Mouse (Mus musculus) spleen, embryonic (tissue): Measurements from ENCODE around the gene Rp9.
"Not testable (repeated sequence)": the region's sequence is repeated elsewhere in the genome, so short reads cannot be mapped to it uniquely, and the experiment has no call there.

Experiments used
- CTCF ChIA-PET: fragments of 350-600 bp; sonication (Branson Sonifier 250); formaldehyde crosslinking; loops from one replicate; lab custom pipeline; 2022; lab: Charles Lee

Rp9 gene

GRCm38 (mm10) chr9:22420491-22420890 is 49.1 kb downstream of the Rp9 start:
- CTCF ChIA-PET = no interaction called here

DNA sequence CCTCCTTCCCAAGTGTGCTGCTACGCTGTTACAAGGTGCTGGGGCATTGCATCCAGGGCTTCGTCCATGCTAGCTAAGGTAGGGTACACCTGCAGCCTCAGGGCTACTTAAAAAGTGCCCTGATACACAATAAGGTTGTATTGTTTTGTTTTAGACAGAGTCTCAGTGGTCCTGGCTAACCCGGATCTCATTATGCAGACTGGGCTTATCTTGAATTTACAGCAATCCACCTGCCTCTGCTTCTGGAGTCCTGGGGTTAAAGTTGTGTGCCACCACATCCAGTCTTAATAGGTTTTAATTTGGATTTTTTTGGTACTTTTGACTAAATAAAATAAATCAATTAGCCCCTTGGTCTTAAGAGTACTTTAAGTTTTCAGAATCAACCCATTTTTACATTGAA is 49.7 kb downstream of the Rp9 start:
- CTCF ChIA-PET = no interaction called here

- CTCF ChIA-PET = no interaction called here
Measured at GRCm38 (mm10) chr9:22417547-22417946, 52.0 kb downstream of the Rp9 start.

GRCm38 (mm10) chr9:22416187-22416586 is 53.4 kb downstream of the Rp9 start:
- CTCF ChIA-PET = no interaction called here

GRCm38 (mm10) chr9:22411002-22411857 is 58.3 kb downstream of the Rp9 start, which contains the start of gene 9530077C05Rik:
TSS of gene 9530077C05Rik (plus strand) at chr9:22411513.
- CTCF ChIA-PET = interaction anchor here (1.2 kb wide), 1 partner anchor 16 kb away, joined by 3 read pairs; no protein-coding TSS in a partner anchor

GRCm38 (mm10) chr9:22409501-22409900 is 60.0 kb downstream of the Rp9 start:
- CTCF ChIA-PET = no interaction called here

- CTCF ChIA-PET = interaction anchor here (0.6 to 0.7 kb wide), 2 partner anchors 250 to 434 kb away, joined by 3 to 4 read pairs; no protein-coding TSS in a partner anchor
Measured at GRCm38 (mm10) chr9:22408344-22408743, 61.2 kb downstream of the Rp9 start.

- CTCF ChIA-PET = not testable (repeated sequence)
Measured at GRCm38 (mm10) chr9:22407633-22408032, 61.9 kb downstream of the Rp9 start.

DNA sequence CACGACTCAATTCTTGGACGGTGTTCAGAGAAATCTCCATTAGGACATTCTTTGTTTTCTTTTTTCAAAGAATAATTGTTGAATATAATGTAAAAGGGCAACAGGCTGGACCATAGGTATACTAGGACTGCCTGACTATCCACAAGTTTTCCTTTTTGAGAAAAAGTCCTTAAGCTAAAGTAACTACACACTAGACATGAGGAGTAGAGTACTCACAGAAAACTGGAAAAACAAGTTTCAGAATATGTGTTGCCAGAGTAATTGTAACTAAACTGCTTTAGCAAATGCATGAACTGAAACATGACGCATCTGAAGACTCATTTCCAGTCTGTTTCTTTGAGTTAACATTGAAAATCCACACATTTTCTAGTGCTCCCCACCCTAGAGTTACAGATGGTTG is 64.1 kb downstream of the Rp9 start:
- CTCF ChIA-PET = interaction anchor here (0.6 kb wide), 1 partner anchor 1040 kb away, joined by 3 read pairs; no protein-coding TSS in a partner anchor

- CTCF ChIA-PET = not testable (repeated sequence)
Measured at GRCm38 (mm10) chr9:22403501-22403900, 66.0 kb downstream of the Rp9 start.

- CTCF ChIA-PET = no interaction called here
Measured at GRCm38 (mm10) chr9:22402976-22403375, 66.6 kb downstream of the Rp9 start.

DNA sequence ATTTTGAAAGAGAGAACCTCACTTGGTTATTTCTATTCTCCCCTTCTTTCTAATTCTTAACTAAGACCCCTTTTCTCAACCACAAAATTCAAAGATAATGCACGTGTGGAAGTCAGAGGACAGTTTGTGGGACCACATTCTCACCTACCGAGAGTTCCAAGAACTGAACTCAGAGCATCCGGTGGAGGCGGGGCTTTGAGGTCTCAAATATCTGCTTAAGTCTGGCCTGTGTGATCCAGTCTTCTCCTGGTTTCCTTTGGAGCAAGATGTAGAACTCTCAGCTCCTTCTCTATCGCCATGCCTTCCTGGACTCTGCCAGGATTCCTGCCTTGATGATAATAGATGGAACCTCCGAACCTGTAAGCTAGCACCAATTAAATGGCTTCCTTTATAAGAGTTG is 67.5 kb downstream of the Rp9 start:
- CTCF ChIA-PET = no interaction called here

GRCm38 (mm10) chr9:22399021-22399420 is 70.5 kb downstream of the Rp9 start:
- CTCF ChIA-PET = no interaction called here

- CTCF ChIA-PET = interaction anchor here (0.6 to 0.7 kb wide), 2 partner anchors 16 to 128 kb away, joined by 3 read pairs; partner anchors contain the start of gene 9530077C05Rik
Measured at GRCm38 (mm10) chr9:22394725-22395124, 74.8 kb downstream of the Rp9 start.

- CTCF ChIA-PET = no interaction called here
Measured at GRCm38 (mm10) chr9:22390390-22390789, 79.2 kb downstream of the Rp9 start.

DNA sequence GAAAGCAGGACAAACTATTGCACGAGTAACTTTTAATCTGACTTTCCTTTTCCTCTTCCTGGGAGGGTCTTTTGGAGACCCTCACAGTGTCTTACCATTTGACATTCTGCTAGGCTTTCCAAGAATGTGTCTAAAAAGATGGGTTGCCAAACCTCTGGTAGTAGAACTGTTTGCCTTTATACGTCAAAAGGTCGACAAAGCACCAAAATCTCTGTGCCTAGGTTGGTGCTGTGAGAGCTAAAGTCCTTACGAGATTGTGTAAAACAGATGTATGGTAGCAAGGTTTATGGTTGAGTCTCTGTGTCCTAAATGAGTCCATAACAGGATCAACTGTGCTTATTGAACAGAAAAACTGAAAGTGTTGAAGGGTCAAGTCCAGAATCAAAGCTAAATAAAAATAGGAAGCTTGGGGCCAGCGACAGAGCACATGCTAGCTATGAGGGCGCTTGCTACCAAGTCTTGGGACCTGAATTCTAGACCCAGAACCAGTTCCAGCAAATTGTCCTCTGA is 79.8 kb downstream of the Rp9 start:
- CTCF ChIA-PET = no interaction called here

DNA sequence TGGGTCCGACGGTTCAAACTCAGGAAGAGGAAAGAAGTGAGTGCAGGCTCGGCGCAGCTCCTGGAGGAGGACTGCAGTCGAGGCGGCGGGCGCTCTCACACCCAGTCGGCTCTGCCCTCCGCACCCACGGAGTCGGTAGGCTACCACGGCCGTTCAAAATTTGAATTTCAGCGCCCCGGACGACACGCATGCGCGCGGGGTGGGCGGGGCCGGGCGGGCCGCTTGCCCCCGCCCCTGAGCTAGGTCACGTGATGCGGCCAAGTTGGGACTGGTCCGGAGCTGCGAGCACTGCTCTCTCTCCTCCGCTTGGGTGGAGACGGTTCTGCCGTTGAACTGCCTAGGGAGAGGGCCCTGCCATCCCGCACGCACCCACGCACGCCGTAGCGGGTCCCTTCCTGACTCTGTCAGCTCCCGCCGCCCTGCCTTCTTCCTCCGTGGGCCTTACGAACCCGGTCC is 80.5 kb downstream of the Rp9 start, which contains the start of gene Anln:
Anln (minus strand) TSS at position 168 of the 456 bp plus-strand sequence.
- CTCF ChIA-PET = no interaction called here

GRCm38 (mm10) chr9:22388401-22388980 is 81.1 kb downstream of the Rp9 start:
- CTCF ChIA-PET = no interaction called here

- CTCF ChIA-PET = no interaction called here
Measured at GRCm38 (mm10) chr9:22387901-22388300, 81.6 kb downstream of the Rp9 start.

DNA sequence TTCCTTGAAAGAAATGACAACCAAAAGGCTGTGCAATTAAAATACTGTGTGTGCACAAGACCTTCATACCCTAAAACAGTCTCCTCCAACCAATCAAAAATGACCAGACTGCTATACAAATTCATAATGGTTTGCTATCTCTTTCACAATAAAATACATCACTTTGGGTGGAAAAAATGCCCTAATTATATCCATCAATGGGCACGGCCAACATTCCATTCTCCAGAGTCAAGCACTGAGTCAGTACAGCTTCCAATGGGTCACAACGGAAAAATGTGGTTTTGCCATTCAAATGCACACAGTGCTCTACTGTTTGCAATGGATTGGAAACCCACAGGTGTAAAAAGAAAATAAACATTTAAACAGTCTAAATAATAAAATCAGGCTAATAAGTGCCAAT is 83.7 kb downstream of the Rp9 start:
- CTCF ChIA-PET = no interaction called here

- CTCF ChIA-PET = no interaction called here
Measured at GRCm38 (mm10) chr9:22376086-22376485, 93.5 kb downstream of the Rp9 start.

DNA sequence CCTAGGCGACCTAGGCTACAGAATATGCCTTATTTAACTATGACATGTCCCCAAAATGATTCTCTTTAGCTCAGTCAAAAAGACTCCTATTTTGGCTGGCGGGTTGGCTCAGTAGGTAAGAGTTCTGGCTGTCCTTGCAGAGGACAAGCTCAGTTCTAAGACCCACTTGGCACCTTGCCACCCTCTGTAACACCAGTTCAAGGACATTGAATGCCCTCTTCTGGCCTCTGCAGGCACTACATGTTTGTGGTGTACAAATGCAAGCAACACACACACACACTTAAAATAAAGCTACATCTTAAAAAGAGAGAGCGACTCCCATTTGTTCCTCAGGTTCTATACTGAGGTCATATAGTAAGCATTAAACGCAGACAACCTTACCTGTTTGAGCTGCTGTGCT is 96.8 kb downstream of the Rp9 start:
- CTCF ChIA-PET = interaction anchor here (0.6 kb wide), 1 partner anchor 28 kb away, joined by 4 read pairs; no protein-coding TSS in a partner anchor
